Mouse (Mus musculus) lung, adult 2 months (tissue): ENCODE data around the gene Unc80.
"Not testable (repeated sequence)": the region's sequence is repeated elsewhere in the genome, so short reads cannot be mapped to it uniquely, and the experiment has no call there.

Experiments used
- CTCF ChIP-seq: fragments of 200-500 bp; IDR thresholded peaks from 2 replicates; pipeline ENCODE4 v1.5.1; 2011; ENCODE audit warnings: mild to moderate bottlenecking, low read length, control low read depth; ENCODE audit not compliant: insufficient read depth
- POLR2A ChIP-seq: fragments of 200-500 bp; IDR thresholded peaks from 2 replicates; pipeline ENCODE4 v1.6.1; 2011; ENCODE audit warnings: low read depth, mild to moderate bottlenecking, control low read depth, low read length, borderline replicate concordance; ENCODE audit errors: extremely low read depth

DNA sequence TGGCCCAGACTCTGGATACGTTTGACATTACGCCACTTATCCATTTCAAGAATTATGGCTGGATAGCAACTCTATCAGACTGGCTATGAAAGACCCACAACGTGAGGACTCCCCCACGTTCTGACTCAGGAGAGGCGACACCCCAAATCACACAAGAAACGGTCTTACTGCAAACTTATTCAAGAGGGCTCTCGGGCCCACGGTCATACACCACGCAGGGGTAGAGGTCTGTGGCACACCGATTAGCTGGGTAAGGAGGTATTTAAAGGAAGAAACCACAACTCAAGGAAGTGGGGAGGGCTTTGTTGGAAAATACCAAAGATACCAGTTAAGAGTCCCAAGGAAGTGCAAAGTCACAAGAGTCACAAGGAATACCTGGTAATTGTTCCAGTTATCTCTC, 231.5 kb downstream of the Unc80 start:
- TF ChIP-seq POLR2A, CTCF: not testable (repeated sequence)
